Mouse (Mus musculus) G1E-ER4 (cell line): ENCODE data around the gene 2310034G01Rik. TPM values are rescaled to one million over a fixed set of nuclear protein-coding genes. Genes with fewer than 3 reads are reported as not detected.

Experiments
- GATA1 ChIP-seq: IDR thresholded peaks from one replicate; pipeline ENCODE4 v1.8.0; 2012; ENCODE audit warnings: low read length, inconsistent platforms
- polyA plus RNA-seq: library from polyadenylated mRNA; stranded (reverse); fragments of >175 nt; gene quantifications from 2 replicates; pipeline ENCODE4 v1.2.3, GENCODE M21; 2012

The 2310034G01Rik gene
- polyA plus RNA-seq, 1 experiment = not detected

DNA sequence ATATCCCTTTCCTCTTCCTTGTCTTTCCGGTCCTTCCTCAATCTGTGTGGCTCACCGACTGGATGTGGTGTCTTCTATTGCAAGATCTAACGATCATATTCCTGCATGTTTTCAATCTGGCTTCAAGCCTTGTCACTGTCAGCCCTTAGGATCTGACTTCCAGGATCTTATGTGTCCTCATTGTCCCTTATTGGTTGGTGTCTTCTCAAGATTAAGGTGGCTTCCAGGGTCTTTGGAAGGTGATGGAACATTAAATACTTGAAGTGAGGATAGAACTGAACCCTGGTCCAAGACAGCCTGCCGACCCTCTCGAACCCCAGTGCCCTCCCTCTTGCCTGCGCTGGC, 11.2 kb downstream of the 2310034G01Rik start:
- TF ChIP-seq GATA1 = no peak

DNA sequence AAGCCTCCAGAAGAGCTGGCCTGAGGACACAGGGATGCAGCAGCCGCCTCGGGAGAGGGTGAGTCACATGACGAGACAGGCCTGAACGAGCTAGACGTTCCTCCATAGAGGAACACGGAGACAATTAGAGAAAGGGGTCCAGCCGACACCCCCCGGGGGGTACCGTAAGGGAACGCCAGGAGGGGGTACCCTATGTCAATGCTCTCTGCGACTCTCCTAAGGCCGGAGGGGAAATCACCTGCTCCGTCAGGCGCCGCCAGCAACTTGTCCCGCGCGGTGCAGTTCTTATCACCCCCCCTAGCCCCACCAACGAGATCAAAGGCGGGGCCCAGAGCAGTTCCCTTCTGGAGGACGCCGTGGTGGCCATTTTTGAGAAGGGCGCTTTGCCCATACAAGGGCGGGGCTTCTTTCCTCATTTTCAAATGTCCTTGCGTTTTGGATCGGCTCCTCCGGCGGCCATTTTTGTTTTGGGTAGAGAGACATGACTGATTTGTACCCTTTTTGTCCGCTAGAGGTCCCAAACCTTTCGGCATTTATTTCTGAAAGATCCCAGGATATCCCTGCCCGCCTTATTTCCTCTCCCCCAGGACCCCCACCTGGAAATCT, 11.7 kb downstream of the 2310034G01Rik start, which contains the start of gene Cuedc2:
Gene Cuedc2 (minus strand): TSS at position 372 of the 606 bp plus-strand sequence.
- no peak for TF ChIP-seq GATA1

DNA sequence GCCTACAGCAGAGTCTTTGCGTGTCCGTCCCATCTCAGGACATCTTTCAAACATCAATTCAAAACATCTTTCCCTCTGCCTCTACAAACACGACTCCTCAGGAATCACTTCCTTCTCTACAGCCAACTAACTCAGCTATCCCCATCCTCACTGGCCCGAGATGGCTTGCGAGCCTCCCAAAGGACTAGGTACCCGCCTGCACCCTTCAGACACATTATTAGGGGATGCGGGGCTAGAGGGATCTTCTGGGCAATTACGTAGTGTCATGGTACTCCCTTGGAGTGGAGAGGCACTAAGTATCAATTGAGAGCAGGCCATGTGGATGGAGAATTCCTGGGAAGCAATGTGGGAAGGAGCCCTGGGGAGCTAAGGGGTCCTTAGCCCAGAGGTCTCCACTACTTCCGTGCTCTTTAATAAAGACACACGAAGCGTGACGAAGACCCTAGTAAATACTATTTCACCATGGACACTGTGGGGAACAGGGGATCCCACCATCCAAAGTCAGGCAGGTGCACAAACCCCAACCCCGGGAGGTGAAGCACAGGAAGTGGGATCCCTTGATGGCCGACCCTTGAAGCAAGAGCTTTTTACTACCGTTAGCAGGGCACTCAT, 12.3 kb downstream of the 2310034G01Rik start:
- TF ChIP-seq GATA1 = no peak

DNA sequence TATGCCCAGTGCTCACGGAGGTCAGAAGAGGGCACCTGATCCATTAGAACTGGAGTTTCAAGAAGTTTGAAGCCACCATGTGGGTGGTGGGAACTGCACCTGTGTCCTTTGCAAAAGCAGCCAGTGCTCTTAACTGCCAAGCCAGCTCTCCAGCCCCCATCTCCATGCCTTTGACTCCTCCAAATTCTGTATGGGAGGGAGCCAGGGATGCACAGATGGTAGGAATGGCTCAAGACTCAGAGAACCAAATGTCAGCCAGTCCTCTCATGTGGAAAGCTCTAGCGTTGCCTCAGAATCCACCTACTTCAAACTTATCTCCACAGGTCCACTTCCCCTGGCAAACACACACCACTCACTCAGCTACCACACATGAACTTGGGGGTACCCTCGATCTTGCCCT, 16.2 kb downstream of the 2310034G01Rik start:
- TF ChIP-seq GATA1 = no peak

- TF ChIP-seq GATA1 = no peak
These were observed 17.3 kb downstream of the 2310034G01Rik start for GRCm38 (mm10) chr19:46332721-46333339.

DNA sequence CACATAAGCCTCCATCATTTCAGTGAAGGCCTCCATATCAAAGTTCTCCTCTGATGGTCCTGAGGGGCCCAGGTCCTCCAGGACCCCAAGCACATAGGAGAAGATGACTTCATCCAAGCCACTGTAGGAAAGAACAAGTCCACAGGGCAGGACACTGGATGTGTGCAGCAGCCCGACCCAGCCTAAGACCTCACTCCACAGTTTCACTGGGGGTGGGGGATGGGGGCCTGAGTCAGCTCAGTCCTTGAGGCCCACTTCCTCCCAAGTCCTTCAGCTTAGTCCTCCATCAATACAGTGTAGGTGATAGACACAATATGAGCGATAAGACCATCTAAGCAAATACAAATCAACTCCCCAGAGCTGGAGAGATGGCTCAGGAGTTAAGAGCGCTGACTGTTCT, 18.2 kb downstream of the 2310034G01Rik start:
- no peak for TF ChIP-seq GATA1

- no peak for TF ChIP-seq GATA1
These were observed 18.8 kb downstream of the 2310034G01Rik start for GRCm38 (mm10) chr19:46331326-46331725.

DNA sequence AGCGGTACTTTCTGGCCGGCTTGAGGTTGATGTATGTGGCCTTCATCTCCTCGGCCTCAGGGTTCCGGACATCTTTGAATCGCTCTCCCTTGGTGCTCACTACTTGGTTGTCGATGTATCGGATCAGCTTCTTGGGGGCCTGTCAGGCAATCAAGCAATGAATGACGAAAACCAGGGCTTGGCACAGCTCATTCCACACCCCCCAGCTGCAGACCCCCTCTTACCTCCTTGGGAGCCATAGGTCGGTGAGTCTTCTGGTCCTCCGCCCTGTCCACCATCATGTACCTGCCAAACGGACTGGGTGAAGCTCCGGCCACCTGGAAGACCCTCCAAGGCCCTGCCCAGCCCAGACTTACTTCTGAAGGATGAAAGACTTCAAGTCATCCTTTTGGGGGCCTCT, 19.4 kb downstream of the 2310034G01Rik start:
- no peak for TF ChIP-seq GATA1

DNA sequence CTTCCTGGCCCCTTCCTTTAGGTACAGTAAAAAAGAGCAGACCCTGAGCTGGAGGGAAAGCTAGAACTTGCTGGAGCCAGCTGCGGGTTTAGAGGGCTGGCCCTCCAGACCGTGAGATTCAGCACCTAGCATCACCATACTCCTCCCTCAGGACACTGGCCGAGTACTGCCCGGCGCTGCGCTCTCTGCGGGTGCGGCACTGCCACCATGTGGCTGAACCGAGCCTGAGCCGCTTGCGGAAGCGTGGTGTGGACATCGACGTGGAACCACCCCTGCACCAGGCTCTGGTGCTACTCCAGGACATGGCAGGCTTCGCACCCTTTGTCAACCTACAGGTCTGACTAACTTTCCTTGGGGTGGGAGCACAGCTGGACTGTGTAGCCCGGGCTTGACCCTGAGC, 20.2 kb downstream of the 2310034G01Rik start:
- no peak for TF ChIP-seq GATA1

GRCm38 (mm10) chr19:46329031-46329641, 21.0 kb downstream of the 2310034G01Rik start:
- no peak for TF ChIP-seq GATA1

GRCm38 (mm10) chr19:46328081-46329030, 21.7 kb downstream of the 2310034G01Rik start, which contains the start of gene Fbxl15:
Fbxl15 (plus strand) TSS chr19:46328184.
- no peak for TF ChIP-seq GATA1

- no peak for TF ChIP-seq GATA1
These were observed 22.5 kb downstream of the 2310034G01Rik start for GRCm38 (mm10) chr19:46327531-46328064.

DNA sequence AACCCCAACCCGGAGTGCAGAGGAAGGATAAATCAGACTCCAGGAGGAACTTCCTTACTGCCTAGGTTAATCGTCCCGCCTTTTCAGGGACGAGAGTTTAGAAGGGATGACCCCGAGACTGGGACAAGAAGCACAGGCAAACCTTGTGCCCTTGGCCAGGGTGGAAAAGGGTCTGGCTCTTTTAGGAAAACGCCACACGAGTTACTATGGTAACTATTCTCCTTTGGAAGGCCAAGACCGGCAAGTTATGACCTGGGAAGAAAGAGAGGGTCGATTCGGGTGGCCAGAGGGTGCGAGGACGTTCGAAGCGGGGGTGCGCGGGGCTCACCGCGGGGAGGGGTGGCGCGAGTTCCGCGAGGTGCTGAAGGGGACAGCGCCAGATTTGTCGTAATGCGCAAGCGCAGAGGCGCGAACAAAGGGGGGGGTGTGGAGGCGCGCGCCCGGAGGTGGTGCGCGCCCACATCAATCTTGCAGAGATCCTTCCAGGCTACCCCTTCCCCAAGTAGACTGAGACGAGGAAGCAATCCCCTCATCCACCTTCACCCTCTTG, 23.3 kb downstream of the 2310034G01Rik start, which contains the start of gene Psd:
Gene Psd (minus strand): TSS at position 401 of the 550 bp plus-strand sequence.
- TF ChIP-seq GATA1 = no peak

DNA sequence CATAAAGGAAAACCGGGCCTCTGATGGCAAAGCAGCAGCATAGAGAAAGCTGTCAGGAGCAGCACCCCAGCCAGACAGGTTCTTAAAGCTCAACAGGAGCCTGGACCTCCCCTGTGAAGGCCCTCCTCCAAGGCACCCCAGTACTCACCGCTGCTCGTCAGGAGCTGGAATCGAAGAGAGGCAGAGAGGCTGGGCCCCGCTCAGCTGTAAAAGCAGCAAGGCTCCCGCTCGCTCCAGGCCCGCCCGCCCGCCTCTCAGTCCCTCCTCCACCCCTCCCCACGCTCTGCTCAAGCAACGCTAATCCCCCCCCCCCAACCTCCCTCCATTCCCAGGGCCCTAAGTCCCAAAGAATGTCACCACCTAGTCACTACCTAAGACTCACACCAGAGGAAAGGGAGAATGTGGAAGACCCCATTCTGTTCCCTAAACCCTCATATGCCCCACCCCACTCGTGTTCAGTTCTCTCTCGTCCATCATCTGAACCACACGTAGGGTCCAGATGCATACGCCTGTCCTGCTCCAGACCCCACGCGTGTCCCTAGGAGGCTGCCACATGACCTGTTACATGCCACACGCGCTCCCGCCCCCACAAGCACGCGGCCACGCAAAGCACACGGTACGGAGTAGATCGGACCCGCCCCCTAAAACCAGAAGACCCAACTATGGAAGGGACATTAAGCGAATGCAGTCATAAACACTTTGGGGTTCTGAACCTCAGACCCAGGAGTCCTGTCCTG, 23.9 kb downstream of the 2310034G01Rik start:
- no peak for TF ChIP-seq GATA1

GRCm38 (mm10) chr19:46324918-46325317, 25.2 kb downstream of the 2310034G01Rik start:
- no peak for TF ChIP-seq GATA1
